Comparison of ENCODE assay signal across 8 mouse cellular contexts in genomic region chr4:116220780-116221139, GRCm38 (mm10). TPM values are rescaled to one million over a fixed set of nuclear protein-coding genes. Genes with fewer than 3 reads are reported as not detected.
A peak's percentile ranks its signal among the peaks of the same experiment; 100 is the strongest.
DNase-seq lines count a peak whose midpoint lies in the region; ATAC-seq and TF ChIP-seq lines count a peak whose summit lies in the region.

No protein-coding gene starts in this region.

- CTCF ChIA-PET in Patski (lab: Charles Lee), result interaction anchor here (1.4 kb wide), 1 partner anchor 9 kb away, joined by 3 read pairs; no protein-coding TSS in a partner anchor

- H3K9me3 ChIP-seq in heart, postnatal 0 days (replicated peaks; ENCODE audit: control insufficient read depth, low read length), result no peaks in the 10 kb centered on the region
- no peaks in the 10 kb centered on the region for H3K9me3 ChIP-seq in forebrain, embryonic 15.5 days

- POLR2A ChIA-PET in Patski (lab: Charles Lee), result no interaction called here

- peak overlapping the region; percentile 91 for H3K4me3 ChIP-seq in heart, postnatal 0 days (ENCODE audit: low read depth, low read length)
- peak overlapping the region; percentile 79 for H3K4me3 ChIP-seq in forebrain, embryonic 15.5 days
- H3K4me3 ChIP-seq in macrophage (ENCODE audit: inconsistent target), result peak overlapping the region; percentile 39

- DNase-seq in heart, postnatal 0 days (ENCODE audit: low spot score), result no peak
- no peak for DNase-seq in heart, postnatal 25 days (ENCODE audit: low spot score)
- no peak for DNase-seq in Patski (ENCODE audit: low read depth, low spot score)
- DNase-seq in embryo, embryonic 9.5 days (ENCODE audit: extremely low spot score), result no peak
- no peak for DNase-seq in spleen, adult 18-20 months
- DNase-seq in retina, postnatal 1 day, result no peak

- intact Hi-C loops in heart, postnatal 25 days (cut with DNase I), result loop anchor here (2.0 kb wide), 1 partner anchor 44 kb away; no protein-coding TSS in a partner anchor

- no peak; the same call in 1 of the 2 replicates for TF ChIP-seq EP300 in heart, postnatal 0 days (IDR thresholded peaks at IDR 0.05; ENCODE audit: low read depth)

- no peaks in the 10 kb centered on the region for H3K27me3 ChIP-seq in heart, postnatal 0 days (ENCODE audit: control insufficient read depth, insufficient read depth, low read length)
- H3K27me3 ChIP-seq in Patski, result no peaks in the 10 kb centered on the region
- H3K27me3 ChIP-seq in forebrain, embryonic 15.5 days, result no peaks in the 10 kb centered on the region

- no peaks in the 10 kb centered on the region for H3K79me2 ChIP-seq in macrophage (ENCODE audit: inconsistent target)

- H3K27ac ChIP-seq in heart, postnatal 0 days (ENCODE audit: low read depth), result peak overlapping the region; percentile 100
- H3K27ac ChIP-seq in forebrain, embryonic 15.5 days (replicated peaks), result peak overlapping the region; percentile 100
- H3K27ac ChIP-seq in macrophage, result peak overlapping the region; percentile 29

- 0% methylated on average over 23 of the region's 26 CpGs for WGBS in heart, postnatal 0 days
- WGBS in forebrain, embryonic 15.5 days, result 0% methylated on average over 24 of the region's 26 CpGs
- WGBS in macrophage (ENCODE audit: missing documents), result 1% methylated on average over 26 of the region's 26 CpGs

- ATAC-seq in heart, postnatal 0 days (ENCODE audit: insufficient read depth, low read depth), result peak; percentile 54
- ATAC-seq in Patski, result peak; percentile 55
- ATAC-seq in forebrain, embryonic 15.5 days (replicated peaks), result no peak

- peaks cover 10% of the 10 kb centered on the region; the same call in 1 of the 2 replicates for H3K4me1 ChIP-seq in heart, postnatal 0 days (ENCODE audit: control insufficient read depth, insufficient read depth)
- H3K4me1 ChIP-seq in forebrain, embryonic 15.5 days, result peaks cover 11% of the 10 kb centered on the region

- in situ Hi-C loops in Patski (cut with MboI; ENCODE audit: low pct_unique_long_range_greater_than_20kb), result no loop called here

- H3K9ac ChIP-seq in heart, postnatal 0 days (replicated peaks; ENCODE audit: low read depth, low read length), result peak overlapping the region; percentile 88
- peak overlapping the region; percentile 95 for H3K9ac ChIP-seq in forebrain, embryonic 15.5 days (replicated peaks)

- H3K36me3 ChIP-seq in heart, postnatal 0 days (replicated peaks; ENCODE audit: control insufficient read depth, insufficient read depth, low read length), result no peaks in the 10 kb centered on the region
- no peaks in the 10 kb centered on the region for H3K36me3 ChIP-seq in forebrain, embryonic 15.5 days
- no peaks in the 10 kb centered on the region for H3K36me3 ChIP-seq in macrophage (ENCODE audit: inconsistent target)

- TF ChIP-seq CTCF in heart, postnatal 0 days (IDR thresholded peaks at IDR 0.05; ENCODE audit: low read depth), result no peak
- no peak for TF ChIP-seq CTCF in Patski (IDR thresholded peaks at IDR 0.05)

- H3K4me2 ChIP-seq in heart, postnatal 0 days (ENCODE audit: low read depth, low read length), result peak overlapping the region; percentile 87
- peak overlapping the region; percentile 61 for H3K4me2 ChIP-seq in forebrain, embryonic 15.5 days (replicated peaks)

RNA-seq across cellular contexts. Expression of gene Pik3r3, which starts 0.7 kb away (rescaled TPM):
- 7.7 and 8.5 TPM in 2 replicates for total RNA-seq in heart, postnatal 0 days (2014; rRNA removed; ENCODE audit: low replicate concordance)
- 8.0 and 10.3 TPM in 2 replicates for polyA plus RNA-seq in heart, postnatal 0 days (2015; fragmentation: Nextera tagmentation; extraction: Ambion mirVana)
- total RNA-seq in heart, postnatal 25 days (2021), result 10 to 100 TPM; 12.9 to 13.1 TPM
- polyA plus RNA-seq in Patski (2021), result 15.6 TPM
- polyA plus RNA-seq in forebrain, embryonic 15.5 days (2015; fragmentation: Nextera tagmentation; extraction: Ambion mirVana), result 80.2 and 81.1 TPM in 2 replicates
- total RNA-seq in macrophage (2018; cell fraction: chromatin; rRNA removed), result 1 to 10 TPM; 1.6 to 5.6 (median 2.6) TPM
- total RNA-seq in macrophage (2018; cell fraction: cytosol; rRNA removed), result 1 to 10 TPM in 1 of 26 experiments, under 1 TPM in 25; 0.38 to 1.0 (median 0.61) TPM
- 1 to 10 TPM in 25 of 26 experiments, under 1 TPM in 1; 0.75 to 5.6 (median 2.3) TPM for total RNA-seq in macrophage (2018; cell fraction: nucleus; rRNA removed)
- polyA plus RNA-seq in macrophage (2018), result 0.47 to 1.1 TPM (median 0.63 TPM) in 3 replicates

RNA-seq across cellular contexts. Expression of gene Gm49337, which starts 47.6 kb away (rescaled TPM):
- total RNA-seq in heart, postnatal 0 days (2014; rRNA removed; ENCODE audit: low replicate concordance), result not detected in 2 replicates
- polyA plus RNA-seq in heart, postnatal 0 days (2015; fragmentation: Nextera tagmentation; extraction: Ambion mirVana), result not detected in 2 replicates
- total RNA-seq in heart, postnatal 25 days (2021), result under 1 TPM in 1 of 2 experiments, not detected in 1; 0.39 TPM
- polyA plus RNA-seq in Patski (2021) (not detected), macrophage (2018) (not detected in 3 replicates)
- not detected in 2 replicates for polyA plus RNA-seq in forebrain, embryonic 15.5 days (2015; fragmentation: Nextera tagmentation; extraction: Ambion mirVana)
- 1 to 10 TPM in 2 of 26 experiments, under 1 TPM in 1, not detected in 23; 0.61 to 1.1 (median 1.1) TPM for total RNA-seq in macrophage (2018; cell fraction: chromatin; rRNA removed)
- not detected for total RNA-seq in macrophage (2018; cell fraction: cytosol; rRNA removed)
- not detected for total RNA-seq in macrophage (2018; cell fraction: nucleus; rRNA removed)

RNA-seq across cellular contexts. Expression of gene 1700042G07Rik, which starts 47.6 kb away (rescaled TPM):
- total RNA-seq in heart, postnatal 0 days (2014; rRNA removed; ENCODE audit: low replicate concordance), result not detected in 2 replicates
- not detected in 2 replicates for polyA plus RNA-seq in heart, postnatal 0 days (2015; fragmentation: Nextera tagmentation; extraction: Ambion mirVana)
- not detected for total RNA-seq in heart, postnatal 25 days (2021)
- polyA plus RNA-seq in Patski (2021) (not detected), macrophage (2018) (not detected in 3 replicates)
- not detected in 2 replicates for polyA plus RNA-seq in forebrain, embryonic 15.5 days (2015; fragmentation: Nextera tagmentation; extraction: Ambion mirVana)
- not detected for total RNA-seq in macrophage (2018; cell fraction: chromatin; rRNA removed)
- not detected for total RNA-seq in macrophage (2018; cell fraction: cytosol; rRNA removed)
- total RNA-seq in macrophage (2018; cell fraction: nucleus; rRNA removed), result not detected

RNA-seq across cellular contexts. Expression of gene Tspan1, which starts 53.4 kb away (rescaled TPM):
- 1.8 TPM in 1 of 2 replicates, not detected in the other for total RNA-seq in heart, postnatal 0 days (2014; rRNA removed; ENCODE audit: low replicate concordance)
- 2.8 TPM in 1 of 2 replicates, not detected in the other for polyA plus RNA-seq in heart, postnatal 0 days (2015; fragmentation: Nextera tagmentation; extraction: Ambion mirVana)
- not detected for total RNA-seq in heart, postnatal 25 days (2021)
- polyA plus RNA-seq in Patski (2021) (0.06 TPM), macrophage (2018) (not detected in 3 replicates)
- 0.28 TPM in 1 of 2 replicates, not detected in the other for polyA plus RNA-seq in forebrain, embryonic 15.5 days (2015; fragmentation: Nextera tagmentation; extraction: Ambion mirVana)
- total RNA-seq in macrophage (2018; cell fraction: chromatin; rRNA removed), result not detected
- total RNA-seq in macrophage (2018; cell fraction: cytosol; rRNA removed), result not detected
- total RNA-seq in macrophage (2018; cell fraction: nucleus; rRNA removed), result not detected

Comparison
In these comparisons a context has a peak if more than half of its experiments do, and no peak if none do; other contexts are left out.
1. H3K27ac ChIP-seq: peak in every context shown above with its lines; median percentile 100 in heart, postnatal 0 days; 100 in forebrain, embryonic 15.5 days; 29 in macrophage.
2. H3K4me3 ChIP-seq: peak in every context shown above with its lines; median percentile 91 in heart, postnatal 0 days; 79 in forebrain, embryonic 15.5 days; 39 in macrophage.